Mouse (Mus musculus) embryonic fibroblast, embryonic 13.5 days (primary cell): ENCODE measurements around the gene Slc4a2.

Source experiments
- CTCF ChIP-seq: IDR thresholded peaks from 2 replicates; pipeline ENCODE4 v1.5.1; 2011; ENCODE audit warnings: mild to moderate bottlenecking, control low read depth, low read length, moderate library complexity, borderline replicate concordance; ENCODE audit not compliant: insufficient read depth
- POLR2A ChIP-seq: IDR thresholded peaks from 2 replicates; pipeline ENCODE4 v1.6.1; 2011; ENCODE audit warnings: low read depth, mild to moderate bottlenecking, control low read depth, low read length, moderate library complexity

DNA sequence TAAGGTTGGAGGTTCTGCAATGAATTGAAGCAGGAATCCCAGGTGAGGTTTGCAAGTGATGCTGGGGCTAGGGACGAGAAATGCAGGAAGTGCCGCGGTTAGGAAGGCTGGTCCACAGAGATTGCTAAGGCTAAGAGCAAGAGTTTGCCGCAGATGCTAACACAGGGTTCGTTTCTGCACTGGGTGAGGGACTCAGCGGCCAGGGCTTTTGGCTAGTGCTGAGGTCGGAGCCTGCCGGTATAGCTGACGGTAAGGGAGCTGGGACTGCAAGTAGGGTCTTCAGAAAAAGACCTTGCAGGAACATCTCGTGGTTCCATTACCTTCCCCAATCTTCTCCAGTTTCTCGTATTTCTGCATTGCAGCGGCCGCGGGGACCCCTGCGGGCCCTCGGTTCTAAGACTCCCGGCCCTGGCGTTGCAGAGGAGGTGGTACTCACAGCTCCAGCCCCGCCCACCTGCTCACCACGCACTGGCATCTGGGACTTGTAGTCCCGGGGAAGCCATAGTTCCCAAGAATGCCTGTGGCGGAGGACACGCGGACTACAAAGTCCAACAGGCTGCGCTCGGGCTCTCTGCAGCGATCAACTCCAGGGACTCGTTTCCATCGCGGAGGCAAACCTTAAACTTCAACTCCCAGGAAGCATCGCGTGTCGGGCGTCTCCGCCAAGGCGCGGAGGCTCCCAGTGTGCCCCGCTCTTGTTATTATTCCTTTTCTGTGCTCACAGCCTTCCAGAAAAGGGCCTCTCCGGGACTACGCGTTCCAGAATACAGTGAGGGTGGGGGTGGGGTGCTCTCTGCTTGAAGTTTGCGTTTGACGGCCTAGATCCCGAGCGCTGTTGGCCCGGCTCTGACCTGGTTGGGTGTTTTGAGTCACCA, at the start of gene Slc4a2, which contains the start of gene Cdk5:
- TF ChIP-seq POLR2A: peak; percentile 86
- TF ChIP-seq CTCF: no peak
